Mouse (Mus musculus) cerebellum, adult 2 months (tissue): ENCODE measurements around the gene Hnrnpl. TPM values are rescaled to one million over a fixed set of nuclear protein-coding genes. Genes with fewer than 3 reads are reported as not detected.

ENCODE experiments used
- DNase-seq, 2 experiments: peaks; one replicate each; pipeline ENCODE4 v3.0.0; 2021
- H3K27ac ChIP-seq: fragments of 200-500 bp; 2 replicates; pipeline ENCODE4 v1.5.1; 2012; ENCODE audit warnings: low read length, control low read depth, inconsistent platforms; ENCODE audit not compliant: insufficient read depth
- H3K27me3 ChIP-seq: fragments of 200-500 bp; 2 replicates; pipeline ENCODE4 v1.6.1; 2012; ENCODE audit warnings: inconsistent platforms, mild to moderate bottlenecking, low read length, moderate library complexity; ENCODE audit not compliant: control insufficient read depth, insufficient read depth
- H3K4me1 ChIP-seq: fragments of 200-500 bp; 2 replicates; pipeline ENCODE4 v1.6.1; 2011; ENCODE audit warnings: low read length; ENCODE audit not compliant: control insufficient read depth, insufficient read depth
- H3K4me3 ChIP-seq: fragments of 200-500 bp; replicated peaks from 2 replicates; pipeline ENCODE3; 2011; ENCODE audit warnings: mild to moderate bottlenecking, low read depth, low read length, control low read depth; ENCODE audit not compliant: insufficient read depth
- CTCF ChIP-seq: fragments of 200-500 bp; IDR thresholded peaks from 2 replicates; pipeline ENCODE4 v1.5.1; 2011; ENCODE audit warnings: low read depth, mild to moderate bottlenecking, control low read depth, low read length, moderate library complexity, borderline replicate concordance; ENCODE audit not compliant: insufficient read depth
- POLR2A ChIP-seq: fragments of 200-500 bp; IDR thresholded peaks from 2 replicates; pipeline ENCODE4 v1.6.1; 2011; ENCODE audit warnings: low read length, control low read depth, borderline replicate concordance; ENCODE audit not compliant: insufficient read depth
- WGBS: fragments of 180-500 bp; shearing (Covaris S2); methylation state at CpG from one replicate; pipeline ENCODE4 v1.1.7; 2018; 5-methylcytosine and 5-hydroxymethylcytosine counted together
- polyA plus RNA-seq: library from polyadenylated mRNA; depleted of rRNA; stranded (reverse); fragments of >200 nt; gene quantifications from 2 replicates; pipeline ENCODE4 v1.2.3, GENCODE M21; 2012

The Hnrnpl gene
- polyA plus RNA-seq, 1 experiment: 366 TPM

DNA sequence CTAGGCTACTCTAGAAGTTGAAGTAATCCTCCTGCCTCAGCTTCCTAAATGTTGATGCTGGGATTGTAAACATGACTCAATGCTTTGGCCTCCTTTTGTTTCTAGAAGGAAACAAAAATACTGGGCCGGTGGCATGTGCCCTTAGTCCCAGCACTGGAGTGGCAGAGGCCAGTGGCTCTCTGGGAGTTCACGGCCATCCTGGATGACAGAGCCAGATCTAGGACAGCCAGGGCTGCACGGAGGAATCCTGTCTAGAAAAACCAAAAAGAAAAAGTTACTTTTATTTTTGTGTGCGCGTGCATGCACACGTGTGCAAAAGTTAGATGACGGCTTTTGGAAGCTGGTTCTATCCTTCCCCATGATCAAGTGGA lies 18.0 kb downstream of the Hnrnpl start:
- no peak for TF ChIP-seq CTCF
- TF ChIP-seq POLR2A: no peak
- Histone ChIP-seq H3K27ac (no peak overlapping the region), H3K4me1 (peaks cover 6% of the 10 kb centered on the region), H3K4me3 (no peak overlapping the region), H3K27me3 (no peaks in the 10 kb centered on the region)
- WGBS: 91% methylated on average over 7 of the region's 7 CpGs
- no peak for DNase-seq

DNA sequence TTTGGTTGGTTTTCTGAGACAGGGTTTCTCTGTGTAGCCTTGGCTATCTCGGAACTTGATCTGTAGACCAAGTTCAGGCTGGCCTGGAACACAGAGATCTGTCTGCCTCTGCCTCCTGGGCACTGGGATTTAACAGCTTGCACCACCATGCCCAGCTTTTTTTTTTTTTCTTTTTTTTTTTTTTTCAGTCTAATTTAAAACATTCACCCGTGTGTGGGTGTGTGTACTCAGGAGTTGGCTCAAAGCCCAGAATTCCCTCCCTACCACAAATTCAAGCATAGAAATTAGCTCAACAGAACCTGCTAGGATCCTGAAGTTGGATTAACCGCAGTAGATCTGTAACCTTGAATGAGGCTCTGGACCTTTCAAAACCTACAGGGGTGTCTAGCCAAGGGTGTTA lies 19.0 kb downstream of the Hnrnpl start:
- TF ChIP-seq CTCF: no peak
- TF ChIP-seq POLR2A: no peak
- DNase-seq: peak in 1 of 2 experiments; percentile 61
- 39% methylated on average over 3 of the region's 3 CpGs for WGBS
- Histone ChIP-seq H3K4me1 (peaks cover under 1% of the 10 kb centered on the region), H3K27me3 (no peaks in the 10 kb centered on the region), H3K27ac (no peak overlapping the region), H3K4me3 (no peak overlapping the region)

DNA sequence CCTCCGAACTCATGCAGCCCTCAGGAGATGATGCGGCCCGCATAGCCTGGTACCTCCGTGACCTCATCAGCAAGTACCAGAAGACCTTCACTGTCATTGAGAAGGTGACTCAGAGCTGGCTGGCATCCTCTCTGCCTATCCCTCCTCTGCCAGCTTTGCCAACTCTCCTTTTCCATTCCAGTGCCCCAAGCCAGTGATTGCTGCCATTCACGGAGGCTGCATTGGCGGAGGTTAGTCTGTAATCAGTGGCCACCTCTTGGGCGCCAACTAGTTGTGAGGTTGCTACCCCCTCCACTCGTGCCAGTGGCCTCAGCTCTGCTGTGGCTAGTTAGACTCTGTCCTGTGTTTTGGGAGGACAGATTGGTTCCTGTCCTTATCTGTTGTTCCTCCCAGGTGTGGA lies 21.5 kb downstream of the Hnrnpl start:
- H3K4me3 ChIP-seq: no peak overlapping the region
- WGBS: 76% methylated on average over 8 of the region's 8 CpGs
- H3K4me1 ChIP-seq: no peaks in the 10 kb centered on the region; the same call in 1 of the 2 replicates
- no peaks in the 10 kb centered on the region for H3K27me3 ChIP-seq
- DNase-seq: no peak
- TF ChIP-seq CTCF (no peak), POLR2A (no peak)
- H3K27ac ChIP-seq: no peak overlapping the region

DNA sequence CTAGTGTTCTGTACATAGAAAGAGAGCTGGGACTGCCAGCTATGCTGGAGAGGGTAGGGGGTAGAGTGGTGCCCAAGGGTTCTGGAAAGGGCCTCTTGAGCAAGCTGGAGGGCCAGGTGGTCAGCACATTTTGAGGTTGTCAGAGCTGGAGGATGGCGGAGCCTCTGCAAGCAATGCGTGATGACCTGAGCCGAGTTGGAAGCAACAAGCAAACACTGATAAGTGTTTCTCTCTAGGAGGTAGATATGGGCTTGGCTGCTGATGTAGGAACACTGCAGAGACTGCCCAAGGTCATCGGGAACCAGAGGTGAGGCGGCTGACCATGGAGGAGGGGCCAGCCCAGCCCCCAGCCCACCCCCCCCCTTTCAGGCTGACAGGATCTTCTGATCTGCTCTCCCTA lies 22.6 kb downstream of the Hnrnpl start:
- WGBS: 86% methylated on average over 5 of the region's 5 CpGs
- TF ChIP-seq POLR2A (no peak), CTCF (no peak)
- no peak overlapping the region for H3K27ac ChIP-seq
- H3K4me3 ChIP-seq: no peak overlapping the region
- no peaks in the 10 kb centered on the region for H3K27me3 ChIP-seq
- no peak for DNase-seq
- no peaks in the 10 kb centered on the region for H3K4me1 ChIP-seq

DNA sequence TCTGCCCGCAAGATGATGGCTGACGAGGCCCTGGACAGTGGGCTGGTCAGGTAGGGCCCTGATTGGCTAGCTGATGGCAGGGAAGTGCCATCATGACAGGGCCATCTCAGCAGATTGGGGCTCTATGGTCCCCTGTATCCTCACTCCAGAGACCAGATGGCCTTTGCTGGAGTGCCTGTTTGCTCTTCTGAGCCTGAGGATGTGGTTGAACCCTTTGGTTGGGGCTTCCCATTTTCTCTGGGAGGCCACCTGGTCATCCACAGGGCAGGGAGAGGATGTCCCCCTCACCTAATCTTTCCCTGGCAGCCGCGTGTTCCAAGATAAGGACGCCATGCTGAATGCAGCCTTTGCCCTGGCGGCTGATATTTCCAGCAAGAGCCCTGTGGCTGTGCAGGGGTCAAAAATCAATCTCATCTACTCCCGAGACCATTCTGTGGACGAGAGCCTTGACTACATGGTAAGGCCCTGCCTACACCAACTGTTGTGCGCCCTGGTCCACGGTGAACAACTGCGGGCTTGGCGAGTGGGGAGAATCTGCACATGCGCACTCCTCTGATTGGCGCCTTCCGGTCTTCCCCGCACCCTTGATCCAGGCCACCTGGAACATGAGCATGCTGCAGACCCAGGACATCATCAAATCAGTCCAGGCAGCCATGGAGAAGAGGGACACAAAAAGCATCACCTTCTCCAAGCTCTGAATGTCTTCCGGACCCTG lies 23.2 kb downstream of the Hnrnpl start:
- Histone ChIP-seq H3K27me3 (no peaks in the 10 kb centered on the region), H3K4me1 (no peaks in the 10 kb centered on the region), H3K27ac (no peak overlapping the region), H3K4me3 (no peak overlapping the region)
- DNase-seq: no peak
- WGBS: 91% methylated on average over 17 of the region's 17 CpGs
- TF ChIP-seq POLR2A: no peak
- TF ChIP-seq CTCF: no peak

DNA sequence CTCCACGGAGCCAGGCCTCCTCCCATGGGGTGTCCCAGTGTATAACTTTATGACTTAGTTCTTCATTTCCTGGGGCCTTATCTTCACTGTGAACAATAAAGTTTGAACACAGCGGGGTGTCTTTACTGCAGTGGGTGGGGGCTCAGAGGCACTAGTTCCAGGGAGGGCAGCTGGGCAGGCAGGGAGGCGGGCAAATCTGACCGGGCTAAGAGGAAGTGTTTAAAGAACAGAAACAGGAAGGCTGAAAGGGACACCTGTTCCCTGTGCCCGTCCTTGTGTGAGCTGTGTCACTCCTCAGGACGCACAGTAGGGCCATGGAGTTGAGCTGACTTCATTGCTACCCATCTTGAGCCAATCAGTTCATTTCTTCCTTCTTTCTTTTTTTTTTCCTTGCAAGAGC lies 23.8 kb downstream of the Hnrnpl start:
- no peak overlapping the region for H3K27ac ChIP-seq
- no peak for DNase-seq
- 77% methylated on average over 6 of the region's 6 CpGs for WGBS
- H3K27me3 ChIP-seq: no peaks in the 10 kb centered on the region
- no peak overlapping the region for H3K4me3 ChIP-seq
- TF ChIP-seq POLR2A (no peak), CTCF (no peak)
- no peaks in the 10 kb centered on the region for H3K4me1 ChIP-seq

DNA sequence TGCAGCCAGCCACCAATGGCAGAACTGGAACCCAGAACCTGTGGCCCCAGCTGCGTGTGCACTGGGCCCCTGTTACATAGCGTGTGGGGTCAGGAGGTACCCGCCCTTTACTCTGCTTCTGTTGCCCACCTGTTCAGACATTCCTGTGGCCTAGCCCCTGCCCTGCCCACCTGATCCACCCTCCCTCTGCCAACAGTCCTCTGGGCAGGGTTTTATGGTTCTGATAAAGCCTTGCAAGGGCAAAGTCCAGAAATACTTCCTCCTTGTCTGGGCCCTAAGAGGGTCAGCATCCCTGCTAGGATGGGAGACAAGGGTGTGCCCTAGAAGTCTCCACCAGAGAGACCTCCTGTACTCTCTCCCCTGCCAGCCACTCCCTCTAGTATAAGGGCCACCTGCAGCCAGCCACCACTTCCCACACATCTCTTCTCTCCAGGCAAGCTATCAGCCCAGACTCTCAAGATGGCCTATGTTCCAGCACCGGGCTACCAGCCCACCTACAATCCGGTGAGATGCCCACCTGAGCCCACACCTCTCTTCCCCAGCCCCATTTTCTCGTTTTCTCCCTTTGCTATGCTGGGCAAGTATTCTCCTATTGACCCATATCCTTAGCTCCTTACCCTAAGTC lies 25.5 kb downstream of the Hnrnpl start, which contains the start of gene Lgals4:
Gene Lgals4 (plus strand): TSS at position 132 of the 625 bp plus-strand sequence.
- Histone ChIP-seq H3K4me3 (no peak within 1 kb of the TSS), H3K4me1 (no peaks in the 10 kb centered on the region), H3K27ac (no peak within 1 kb of the TSS), H3K27me3 (no peaks in the 10 kb centered on the region)
- no peak for DNase-seq
- 81% methylated on average over 6 of the region's 6 CpGs for WGBS
- TF ChIP-seq CTCF (no peak), POLR2A (no peak)

DNA sequence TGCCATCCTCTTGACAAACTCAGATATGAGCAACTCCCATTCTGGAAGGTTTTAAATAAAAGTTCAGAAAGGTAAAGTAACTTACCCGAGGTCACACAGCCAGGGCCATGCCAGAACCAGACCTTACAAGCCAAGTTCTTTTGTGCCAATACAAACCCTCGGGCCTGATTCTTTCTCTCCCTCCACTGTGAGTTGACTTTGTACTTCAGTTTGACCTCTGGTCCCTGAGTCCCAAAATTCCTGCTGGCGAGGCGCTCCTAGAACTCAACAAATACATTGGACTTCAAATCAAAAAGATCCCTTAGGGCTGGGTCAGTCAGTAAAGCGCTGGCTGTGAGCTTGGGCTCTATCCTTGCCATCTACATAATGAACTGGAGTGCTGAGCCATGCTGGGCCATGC lies 28.6 kb downstream of the Hnrnpl start:
- WGBS: 81% methylated on average over 5 of the region's 5 CpGs

More for the DNA sequence above, 28.6 kb downstream of the Hnrnpl start:
- no peaks in the 10 kb centered on the region for H3K27me3 ChIP-seq
- no peak for DNase-seq
- no peaks in the 10 kb centered on the region for H3K4me1 ChIP-seq
- H3K4me3 ChIP-seq: no peak overlapping the region
- TF ChIP-seq POLR2A (no peak), CTCF (no peak)
- no peak overlapping the region for H3K27ac ChIP-seq
